Mouse (Mus musculus) cerebellum, postnatal 4 days (tissue): Measurements from ENCODE around the gene Ttc22.

Experiments used
- DNase-seq, 2 experiments: peaks; one replicate each; pipeline ENCODE4 v3.0.0; 2022; ENCODE audit warnings: low spot score in 2 of 2, mixed read lengths in 1 of 2

Ttc22 gene

DNA sequence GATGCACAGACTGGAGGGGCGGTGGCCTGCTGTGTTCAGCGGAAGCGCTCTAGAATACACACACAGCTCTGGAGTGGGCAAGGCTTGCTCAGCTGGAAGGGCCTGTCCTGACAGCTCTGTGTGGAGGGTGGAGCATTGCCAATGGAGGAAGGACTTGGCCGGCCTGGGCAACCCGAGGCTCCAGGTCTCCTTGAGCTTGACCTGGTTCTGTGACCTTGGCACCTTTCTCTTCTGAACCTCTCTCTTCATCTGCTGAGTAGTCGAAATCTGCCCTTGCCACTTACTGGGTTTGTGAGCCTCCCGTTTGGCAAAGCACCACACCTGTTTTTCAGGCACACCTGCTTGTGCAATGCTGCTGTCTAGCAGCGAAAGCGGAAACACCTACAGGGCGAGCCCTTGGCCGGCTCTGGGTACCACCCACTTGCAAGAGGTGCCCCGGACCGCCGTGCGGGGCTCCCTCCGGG is at the start of gene Ttc22:
Gene Ttc22, plus strand, starts transcription at position 403 of the 464 bp plus-strand sequence.
- DNase-seq: peak in 1 of 2 experiments; percentile 27

DNA sequence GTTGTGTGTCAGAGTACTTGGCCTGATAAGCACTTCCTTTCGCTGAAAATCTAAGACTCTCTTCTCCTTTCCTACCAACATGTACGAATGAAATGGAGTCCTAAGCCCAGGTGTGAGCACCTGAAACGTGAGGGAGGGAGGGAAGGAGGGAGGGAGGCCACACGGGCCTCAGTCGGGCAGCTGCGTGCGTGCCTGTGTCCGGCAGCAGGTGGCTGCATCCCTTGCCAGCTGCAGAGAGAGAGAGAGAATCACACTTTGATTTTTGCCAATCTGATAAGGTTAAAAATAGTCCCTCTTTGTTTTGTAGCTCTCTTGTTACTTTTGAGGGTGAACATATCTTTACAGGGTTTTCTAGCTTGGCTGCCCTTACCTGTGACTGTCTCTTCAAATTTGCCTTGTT is 47.2 kb upstream of the Ttc22 start:
- DNase-seq: no peak

- no peak for DNase-seq
Measured at GRCm38 (mm10) chr4:106577511-106577910, 44.7 kb upstream of the Ttc22 start.

DNA sequence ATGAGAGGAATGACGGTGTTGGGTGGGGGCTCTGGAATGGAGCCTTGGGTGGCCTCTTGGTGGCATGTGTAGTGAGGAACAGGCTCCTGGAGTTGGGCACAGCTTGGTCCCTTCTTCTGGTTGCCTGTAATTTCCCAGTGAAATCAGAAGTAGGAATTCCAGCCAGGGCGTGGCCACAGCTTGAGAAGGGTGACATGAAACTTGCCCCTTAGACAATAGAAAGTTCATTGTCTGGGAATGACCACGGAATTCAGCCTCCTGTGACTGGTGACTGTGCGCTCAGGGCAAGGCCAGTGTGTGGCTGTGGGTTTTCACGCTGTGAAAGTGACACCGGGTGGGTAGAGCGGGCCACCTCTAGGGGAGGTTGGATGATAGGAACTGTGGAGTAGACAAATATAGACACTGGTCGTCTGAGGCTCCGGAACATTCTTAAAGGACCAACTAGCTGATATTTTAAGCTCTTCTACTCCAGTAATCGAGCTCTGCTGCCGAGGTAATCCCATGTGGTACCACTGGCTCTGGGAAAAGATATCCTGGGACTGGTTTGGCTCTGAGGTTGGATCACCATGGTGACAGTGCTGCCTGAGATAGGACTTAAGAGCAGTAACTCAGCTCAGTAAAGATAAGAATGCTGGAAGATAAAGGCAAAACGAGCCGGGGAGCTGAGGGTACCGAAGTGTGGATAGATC is 40.9 kb upstream of the Ttc22 start:
- DNase-seq: no peak

- no peak for DNase-seq
Measured at GRCm38 (mm10) chr4:106581865-106582204, 40.4 kb upstream of the Ttc22 start.

- DNase-seq: no peak
Measured at GRCm38 (mm10) chr4:106582428-106583153, 39.6 kb upstream of the Ttc22 start.

GRCm38 (mm10) chr4:106584665-106585064 is 37.6 kb upstream of the Ttc22 start:
- DNase-seq: no peak

DNA sequence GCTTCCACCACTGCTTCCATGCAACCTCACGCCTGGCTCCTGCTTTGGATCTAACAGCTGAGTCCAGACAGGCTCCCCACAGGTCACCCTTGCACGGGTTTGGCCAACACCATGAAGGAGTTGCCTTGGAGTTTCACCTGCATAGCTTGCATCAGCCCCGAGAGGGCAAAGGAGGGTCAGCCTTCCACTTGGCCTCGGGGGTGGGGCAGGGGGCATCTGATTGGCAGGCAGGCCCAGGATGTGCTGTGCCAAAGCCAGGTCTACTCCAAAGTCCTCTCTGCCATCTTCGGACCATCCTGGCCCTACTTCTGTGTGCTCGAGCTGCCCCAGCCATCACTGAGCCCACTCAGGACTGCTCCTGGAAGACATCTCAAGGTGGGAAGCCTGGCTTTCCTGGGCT is 35.2 kb upstream of the Ttc22 start:
- no peak for DNase-seq

GRCm38 (mm10) chr4:106590142-106590541 is 32.1 kb upstream of the Ttc22 start:
- no peak for DNase-seq

DNA sequence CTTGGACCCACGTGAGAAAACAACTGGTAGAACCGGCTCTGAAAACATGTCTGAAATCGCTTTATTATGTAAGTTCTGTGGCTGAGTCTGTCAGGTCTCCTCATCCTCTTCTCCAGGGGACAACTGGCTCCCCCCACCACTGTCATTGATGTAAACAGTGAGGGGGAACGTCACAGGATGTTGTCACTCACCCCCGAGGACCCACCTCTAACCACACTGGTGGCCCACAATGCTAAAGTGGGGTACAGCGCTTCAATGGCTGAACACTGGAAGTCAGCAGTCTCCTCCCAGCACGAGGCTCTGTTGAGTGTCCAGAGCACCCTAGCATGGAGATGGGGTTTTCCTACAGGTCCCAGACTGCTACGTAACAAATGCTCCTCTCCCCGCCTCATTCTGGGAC is 31.4 kb upstream of the Ttc22 start:
- no peak for DNase-seq

GRCm38 (mm10) chr4:106593636-106594035 is 28.6 kb upstream of the Ttc22 start:
- DNase-seq: no peak

- DNase-seq: no peak
Measured at GRCm38 (mm10) chr4:106596200-106596599, 26.0 kb upstream of the Ttc22 start.

- DNase-seq: no peak
Measured at GRCm38 (mm10) chr4:106597055-106597454, 25.2 kb upstream of the Ttc22 start.

DNA sequence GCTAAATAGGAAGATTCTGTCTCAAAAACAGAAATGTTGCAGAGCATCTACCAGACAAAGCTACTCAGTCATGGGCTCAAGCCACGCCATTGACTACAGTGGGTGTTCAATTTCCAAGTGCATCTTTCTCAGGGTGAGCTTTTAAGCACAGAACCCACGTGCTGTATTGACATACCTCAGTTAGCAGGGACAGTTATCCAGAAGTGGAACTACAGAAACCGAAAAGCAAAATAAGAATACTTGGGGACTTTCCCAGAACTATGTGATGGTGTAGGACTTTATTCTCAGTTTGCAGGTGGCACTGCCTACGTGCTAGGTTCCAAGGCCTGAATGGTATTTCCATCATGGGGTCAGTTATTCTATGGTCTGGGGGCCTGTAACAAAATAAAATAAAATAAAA is 24.5 kb upstream of the Ttc22 start:
- DNase-seq: no peak

DNA sequence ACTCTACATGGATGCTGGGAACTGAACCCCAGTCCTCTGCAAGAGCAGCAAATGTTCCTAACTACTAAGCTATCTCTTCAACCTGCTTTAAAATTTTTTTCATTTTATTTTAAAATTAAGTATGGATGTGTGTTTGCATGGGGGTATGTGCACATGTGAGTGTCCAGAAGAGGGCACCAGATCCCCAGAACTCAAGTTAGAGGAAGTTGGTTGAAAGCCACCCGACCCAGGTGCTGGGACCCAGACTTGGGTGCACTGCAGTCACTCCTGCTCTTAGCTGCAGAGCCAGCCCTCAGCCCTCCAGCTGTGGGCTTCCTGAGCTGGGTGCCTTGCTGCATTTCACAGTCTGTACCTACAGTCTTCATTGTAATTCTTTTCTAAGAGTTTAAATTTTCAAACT is 22.8 kb upstream of the Ttc22 start:
- no peak for DNase-seq

- DNase-seq: no peak
Measured at GRCm38 (mm10) chr4:106600770-106601169, 21.5 kb upstream of the Ttc22 start.

DNA sequence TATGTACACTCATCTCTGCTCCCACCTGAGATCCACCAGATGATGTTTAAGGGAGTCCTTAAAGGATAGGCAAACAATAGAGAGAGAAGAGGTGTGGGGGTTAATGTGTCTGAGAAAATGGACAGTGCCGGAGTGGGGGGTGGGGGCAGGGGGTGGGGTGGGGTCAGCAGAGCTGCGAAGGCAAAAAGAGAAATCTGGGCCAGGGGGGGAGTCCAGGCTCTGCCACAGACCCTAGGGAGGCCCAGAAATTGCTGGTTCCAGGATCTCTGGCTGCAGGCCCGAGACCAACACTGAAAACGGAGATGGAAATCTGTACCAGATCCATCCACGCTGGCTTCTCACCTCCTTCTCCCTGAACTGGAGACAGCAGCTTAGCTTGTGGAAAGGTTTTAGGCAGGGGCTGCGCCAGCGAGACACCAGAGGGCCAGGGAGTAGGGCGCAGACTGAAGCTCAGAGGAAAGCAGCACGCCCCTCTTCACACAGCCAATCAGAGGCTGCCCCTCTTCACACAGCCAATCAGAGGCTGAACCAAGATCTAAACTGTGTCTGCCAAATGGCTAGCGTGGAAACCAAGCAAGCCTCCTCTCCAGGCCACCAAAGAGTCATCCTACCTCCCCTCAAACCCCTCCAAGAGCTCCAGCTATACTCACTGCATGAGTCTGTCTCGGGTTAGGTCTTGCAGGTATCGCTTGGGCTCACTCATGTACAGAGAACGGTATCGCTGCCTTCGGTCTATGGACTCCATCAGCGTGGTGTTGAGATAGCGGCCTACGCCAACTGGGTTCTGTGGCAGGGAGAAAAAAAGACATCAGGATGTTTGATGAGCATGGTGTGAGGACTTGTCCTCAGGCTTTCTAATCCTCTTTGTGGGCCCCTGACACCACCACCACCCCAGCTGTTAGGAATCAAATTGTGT is 15.3 kb upstream of the Ttc22 start:
- DNase-seq: no peak

- no peak for DNase-seq
Measured at GRCm38 (mm10) chr4:106607905-106608304, 14.3 kb upstream of the Ttc22 start.

DNA sequence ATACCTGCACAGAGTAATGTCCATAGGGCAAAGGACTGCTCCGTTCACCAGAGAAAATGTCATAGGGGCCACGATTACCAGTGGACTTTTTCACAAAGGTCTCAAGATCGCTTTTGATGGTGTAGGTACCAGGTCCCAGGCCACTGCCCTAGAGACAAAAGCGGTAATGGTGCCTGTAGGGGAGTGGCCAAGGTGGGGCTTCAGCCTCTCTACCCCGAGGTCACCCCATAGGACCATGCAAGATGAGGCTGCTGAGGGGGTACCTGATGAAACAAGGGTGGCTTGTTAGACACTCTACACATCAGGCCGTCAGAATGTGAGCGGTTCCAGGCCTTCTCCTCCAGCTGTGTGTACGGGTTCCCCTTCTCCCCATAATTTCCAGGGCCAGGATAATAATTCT is 9.1 kb upstream of the Ttc22 start:
- no peak for DNase-seq

DNA sequence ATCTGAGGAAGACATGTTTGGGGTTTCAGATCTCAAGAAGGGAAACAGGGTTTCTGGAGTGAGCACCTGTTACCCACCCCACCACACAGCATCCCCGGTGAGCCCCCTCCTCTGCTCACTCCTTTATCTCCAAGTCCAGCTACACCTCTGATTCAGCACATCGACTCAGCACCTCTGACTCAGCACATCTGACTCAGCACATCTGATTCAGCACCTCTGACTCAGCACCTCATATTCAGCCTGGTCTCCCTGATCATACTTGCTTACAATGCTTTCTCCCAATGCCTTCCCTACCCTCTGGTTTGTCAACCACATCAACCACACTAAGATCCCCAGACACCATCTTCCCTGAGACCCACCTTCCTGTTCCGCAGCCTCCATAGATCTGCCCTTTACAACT is 8.7 kb upstream of the Ttc22 start:
- no peak for DNase-seq

DNA sequence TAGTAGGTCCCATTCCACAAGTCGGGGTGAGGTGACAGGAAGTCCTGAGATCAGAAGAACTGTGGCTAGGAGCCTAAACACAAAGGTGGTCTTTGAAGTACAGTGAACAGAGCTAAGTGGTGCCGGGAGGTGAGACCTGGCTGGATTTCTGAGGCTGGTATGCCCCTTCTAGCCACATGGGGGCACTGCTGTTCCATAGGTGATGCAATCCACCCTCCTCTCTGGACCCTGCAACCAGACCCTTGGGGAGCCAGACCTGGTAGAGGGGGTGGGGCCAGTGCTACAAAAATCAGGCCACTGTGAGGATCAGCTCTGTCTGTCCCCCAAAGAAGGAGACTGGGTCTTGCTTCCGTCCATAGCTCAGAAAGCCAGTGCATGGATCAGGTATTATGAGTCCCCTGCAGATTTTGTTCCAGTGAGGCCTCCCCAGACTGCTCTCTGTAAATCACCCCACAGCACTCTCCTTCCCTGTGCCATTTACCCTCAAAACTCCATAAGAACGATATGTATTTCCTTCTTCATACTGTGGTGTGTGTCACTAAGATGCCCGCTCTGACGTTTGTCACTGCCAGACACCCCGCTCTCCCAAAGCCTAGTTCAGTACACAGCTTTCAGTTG is 7.9 kb upstream of the Ttc22 start:
- peak; percentile 80 to 87 for DNase-seq

GRCm38 (mm10) chr4:106614881-106615280 is 7.4 kb upstream of the Ttc22 start:
- DNase-seq: no peak
